Mouse (Mus musculus): ENCODE measurements around the gene Fbxo11.

DNA sequence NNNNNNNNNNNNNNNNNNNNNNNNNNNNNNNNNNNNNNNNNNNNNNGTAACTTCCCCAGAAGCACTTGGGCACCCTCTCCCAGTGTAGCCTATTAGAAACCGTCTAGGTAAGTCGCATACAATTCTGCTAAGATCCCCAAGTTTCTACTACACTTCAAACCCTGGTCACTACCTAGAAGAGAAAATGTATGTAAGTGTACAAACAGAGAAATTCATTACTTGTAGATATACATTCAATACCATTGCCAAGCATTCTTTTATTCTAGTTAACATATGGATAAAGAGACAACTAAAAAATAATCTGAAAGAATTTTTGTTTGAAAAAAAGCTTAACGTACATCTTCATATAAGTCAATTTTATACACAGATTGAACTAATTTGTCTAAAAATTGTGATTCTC is 3.1 kb downstream of the Fbxo11 start:
- TF ChIP-seq GABPA (IDR thresholded peaks at IDR 0.05; ENCODE audit: low read depth, low read length) (no peak), CTCF (IDR thresholded peaks at IDR 0.05 in 2 of 3, conservative IDR thresholded peaks at IDR 0.05 in 1 of 3; ENCODE audit: control insufficient read depth in 1 of 3, insufficient read depth in 1 of 3, low read depth in 2 of 3, low read length in 3 of 3, poor library complexity in 1 of 3, severe bottlenecking in 1 of 3) (no peak), TAL1 (IDR thresholded peaks at IDR 0.05; ENCODE audit: low read length) (no peak), POLR2A (IDR thresholded peaks at IDR 0.05; ENCODE audit: control insufficient read depth in 1 of 2, insufficient read depth in 1 of 2, low read depth in 1 of 2, low read length in 2 of 2, poor library complexity in 1 of 2) (no peak), TCF12 (IDR thresholded peaks at IDR 0.05; ENCODE audit: low read depth, low read length) (no peak), SIN3A (IDR thresholded peaks at IDR 0.05; ENCODE audit: low read length) (no peak; the same call in 1 of the 2 replicates), E2F4 (IDR thresholded peaks at IDR 0.05; ENCODE audit: borderline replicate concordance, low read depth, low read length) (no peak), MYB (IDR thresholded peaks at IDR 0.05; ENCODE audit: low read depth, low read length) (no peak), ZKSCAN1 (IDR thresholded peaks at IDR 0.05; ENCODE audit: low read depth, low read length) (no peak), EP300 (IDR thresholded peaks at IDR 0.05; ENCODE audit: low read depth in 1 of 2, low read length in 2 of 2) (no peak), POLR2AphosphoS2 (IDR thresholded peaks at IDR 0.05; ENCODE audit: low read length) (no peak), CHD1 (IDR thresholded peaks at IDR 0.05; ENCODE audit: low read depth, low read length) (no peak), GATA1 (IDR thresholded peaks at IDR 0.05; ENCODE audit: low read depth, low read length) (no peak)

Data from MEL (cell line).